Mouse (Mus musculus): Measurements from ENCODE around the gene Emc9. TPM values are rescaled to one million over a fixed set of nuclear protein-coding genes. Genes with fewer than 3 reads are reported as not detected.

Emc9 gene
- polyA plus RNA-seq, 1 experiment from 2014 or later = 46.9 TPM

DNA sequence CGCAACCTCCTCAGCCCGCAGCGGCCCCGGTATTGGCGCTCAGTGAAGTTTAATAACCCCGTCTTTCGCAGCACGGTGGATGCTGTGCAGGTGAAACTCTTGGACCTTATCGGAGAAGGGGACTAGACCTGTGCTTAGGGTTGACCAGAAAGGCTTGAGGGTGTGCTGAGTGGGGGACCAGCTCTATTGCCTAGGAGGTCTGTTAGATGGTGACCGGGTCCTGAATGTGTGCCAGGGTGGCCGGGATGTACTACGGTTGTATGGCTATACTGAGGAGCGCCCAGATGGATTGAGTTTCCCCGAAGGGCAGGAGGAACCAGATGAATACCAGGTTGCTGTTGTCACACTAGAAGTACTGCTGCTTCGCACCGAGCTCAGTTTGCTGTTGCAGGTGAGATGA is 7.1 kb upstream of the Emc9 start:
- H3K36me3 ChIP-seq (ENCODE audit: control insufficient read depth, insufficient read depth, low read length) = peaks cover 21% of the 10 kb centered on the region
- WGBS = 7% methylated on average over 16 of the region's 16 CpGs
- peak overlapping the region; percentile 95 for H3K4me2 ChIP-seq (ENCODE audit: low read length)
- no peaks in the 10 kb centered on the region for H3K27me3 ChIP-seq (ENCODE audit: control insufficient read depth, insufficient read depth, low read depth, low read length)
- peaks cover 26% of the 10 kb centered on the region for H3K4me1 ChIP-seq (ENCODE audit: control insufficient read depth, insufficient read depth, low read length)
- no peak for ATAC-seq
- H3K27ac ChIP-seq (ENCODE audit: low read length) = peak overlapping the region; percentile 91; the same call in 1 of the 2 replicates
- no peaks in the 10 kb centered on the region for H3K9me3 ChIP-seq (replicated peaks; ENCODE audit: control insufficient read depth, low read length, poor library complexity, severe bottlenecking)
- H3K9ac ChIP-seq (ENCODE audit: low read depth, low read length) = peak overlapping the region; percentile 86
- peak overlapping the region; percentile 91 for H3K4me3 ChIP-seq (ENCODE audit: low read depth, low read length)

DNA sequence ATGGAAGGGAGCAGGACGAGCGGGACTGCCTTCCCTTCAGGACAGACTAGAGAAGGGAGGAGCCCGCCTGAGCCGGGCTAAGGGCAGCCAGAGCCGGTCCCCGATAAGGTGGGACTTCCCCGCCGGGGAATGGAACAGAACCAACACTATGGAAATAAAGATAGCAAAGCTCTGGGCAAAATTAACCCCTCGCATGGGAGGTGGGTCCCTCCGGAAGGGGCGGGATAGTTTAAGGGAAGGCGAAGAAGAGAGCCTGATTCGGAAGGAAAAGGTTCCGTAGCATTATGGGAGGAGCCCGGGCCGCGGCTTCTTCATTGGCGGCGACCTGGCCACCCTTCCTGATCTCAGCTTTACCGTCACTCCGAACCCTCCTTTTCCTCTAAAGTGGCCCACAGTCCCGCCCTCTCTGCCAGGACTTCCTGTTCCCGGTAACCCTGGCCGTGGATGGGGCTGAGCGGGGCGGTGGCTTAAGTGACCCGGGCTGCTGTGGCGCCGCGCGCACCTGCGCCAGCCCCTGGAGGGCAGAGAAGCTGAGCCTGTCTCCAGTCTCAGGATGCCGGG is 6.3 kb upstream of the Emc9 start, which contains the start of gene Rnf31:
Gene Rnf31 (plus strand): TSS at position 378 of the 561 bp plus-strand sequence.
- peak within 1 kb of the TSS; percentile 95 for H3K4me2 ChIP-seq (ENCODE audit: low read length)
- no peaks in the 10 kb centered on the region for H3K9me3 ChIP-seq (replicated peaks; ENCODE audit: control insufficient read depth, low read length, poor library complexity, severe bottlenecking)
- H3K9ac ChIP-seq (ENCODE audit: low read depth, low read length) = peak within 1 kb of the TSS; percentile 86
- H3K27me3 ChIP-seq (ENCODE audit: control insufficient read depth, insufficient read depth, low read depth, low read length) = no peaks in the 10 kb centered on the region
- WGBS = under 1% methylated on average over 33 of the region's 33 CpGs
- H3K36me3 ChIP-seq (ENCODE audit: control insufficient read depth, insufficient read depth, low read length) = peaks cover 18% of the 10 kb centered on the region
- peak within 1 kb of the TSS; percentile 91 for H3K27ac ChIP-seq (ENCODE audit: low read length)
- peak within 1 kb of the TSS; percentile 91 for H3K4me3 ChIP-seq (ENCODE audit: low read depth, low read length)
- ATAC-seq = peak; percentile 94
- H3K4me1 ChIP-seq (ENCODE audit: control insufficient read depth, insufficient read depth, low read length) = peaks cover 26% of the 10 kb centered on the region

GRCm38 (mm10) chr14:55590748-55591330 is 5.7 kb upstream of the Emc9 start, which contains the start of gene Psme2:
Gene Psme2, minus strand, starts transcription at chr14:55591113.
- Histone ChIP-seq H3K4me2 (ENCODE audit: low read length) (peak within 1 kb of the TSS; percentile 95), H3K36me3 (ENCODE audit: control insufficient read depth, insufficient read depth, low read length) (peaks cover 13% of the 10 kb centered on the region), H3K4me3 (ENCODE audit: low read depth, low read length) (peak within 1 kb of the TSS; percentile 91), H3K4me1 (ENCODE audit: control insufficient read depth, insufficient read depth, low read length) (peaks cover 26% of the 10 kb centered on the region), H3K9ac (ENCODE audit: low read depth, low read length) (peak within 1 kb of the TSS; percentile 86), H3K27me3 (ENCODE audit: control insufficient read depth, insufficient read depth, low read depth, low read length) (no peaks in the 10 kb centered on the region), H3K9me3 (replicated peaks; ENCODE audit: control insufficient read depth, low read length, poor library complexity, severe bottlenecking) (no peaks in the 10 kb centered on the region), H3K27ac (ENCODE audit: low read length) (peak within 1 kb of the TSS; percentile 91)
- 0% methylated on average over 22 of the region's 22 CpGs for WGBS
- ATAC-seq = peak; percentile 95

DNA sequence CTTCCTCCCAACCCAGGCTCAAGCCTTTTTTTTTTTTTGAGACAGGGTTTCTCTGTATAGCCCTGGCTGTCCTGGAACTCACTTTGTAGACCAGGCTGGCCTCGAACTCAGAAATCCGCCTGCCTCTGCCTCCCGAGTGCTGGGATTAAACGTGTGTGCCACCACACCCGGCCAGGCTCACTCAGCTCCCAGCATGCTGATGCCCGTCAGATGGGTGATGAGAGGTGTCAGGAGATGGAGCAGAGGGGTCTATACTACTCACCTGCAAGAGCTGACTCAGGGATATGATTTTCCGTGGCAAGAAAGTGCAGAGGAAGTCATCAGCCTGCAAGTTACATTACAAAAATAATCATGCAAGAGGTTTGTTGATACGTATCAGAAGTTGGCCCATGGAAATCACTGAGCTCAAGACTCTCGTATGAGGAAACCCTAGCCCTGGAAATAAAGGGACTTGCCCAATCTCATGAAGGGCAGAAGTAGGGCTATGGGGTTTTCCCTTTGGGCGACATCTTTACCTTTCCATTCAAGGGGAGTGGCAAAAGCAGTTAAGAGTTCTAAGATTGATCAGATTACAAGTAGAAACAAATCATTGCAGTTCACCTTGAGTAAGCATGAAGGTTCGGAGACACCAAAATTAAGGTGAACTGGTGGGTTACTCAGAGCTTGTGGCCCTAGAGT is 4.8 kb upstream of the Emc9 start:
- no peak for ATAC-seq
- Histone ChIP-seq H3K4me2 (ENCODE audit: low read length) (peak overlapping the region; percentile 95), H3K4me1 (ENCODE audit: control insufficient read depth, insufficient read depth, low read length) (peaks cover 29% of the 10 kb centered on the region), H3K9ac (ENCODE audit: low read depth, low read length) (peak overlapping the region; percentile 86), H3K36me3 (ENCODE audit: control insufficient read depth, insufficient read depth, low read length) (peaks cover 6% of the 10 kb centered on the region; the same call in 1 of the 2 replicates), H3K27ac (ENCODE audit: low read length) (peak overlapping the region; percentile 91), H3K27me3 (ENCODE audit: control insufficient read depth, insufficient read depth, low read depth, low read length) (no peaks in the 10 kb centered on the region), H3K9me3 (replicated peaks; ENCODE audit: control insufficient read depth, low read length, poor library complexity, severe bottlenecking) (no peaks in the 10 kb centered on the region), H3K4me3 (ENCODE audit: low read depth, low read length) (peak overlapping the region; percentile 91)
- WGBS = 91% methylated on average over 11 of the region's 11 CpGs

- no peak for ATAC-seq
- H3K9me3 ChIP-seq (replicated peaks; ENCODE audit: control insufficient read depth, low read length, poor library complexity, severe bottlenecking) = no peaks in the 10 kb centered on the region
- no peak overlapping the region for H3K27ac ChIP-seq (ENCODE audit: low read length)
- H3K4me3 ChIP-seq (ENCODE audit: low read depth, low read length) = no peak overlapping the region
- no peak overlapping the region for H3K9ac ChIP-seq (ENCODE audit: low read depth, low read length)
- H3K27me3 ChIP-seq (ENCODE audit: control insufficient read depth, insufficient read depth, low read depth, low read length) = no peaks in the 10 kb centered on the region
- peaks cover 32% of the 10 kb centered on the region for H3K4me1 ChIP-seq (ENCODE audit: control insufficient read depth, insufficient read depth, low read length)
- 94% methylated on average over 5 of the region's 5 CpGs for WGBS
- H3K4me2 ChIP-seq (ENCODE audit: low read length) = no peak overlapping the region
- H3K36me3 ChIP-seq (ENCODE audit: control insufficient read depth, insufficient read depth, low read length) = peaks cover 6% of the 10 kb centered on the region; the same call in 1 of the 2 replicates
Measured at GRCm38 (mm10) chr14:55589271-55589670, 4.2 kb upstream of the Emc9 start.

DNA sequence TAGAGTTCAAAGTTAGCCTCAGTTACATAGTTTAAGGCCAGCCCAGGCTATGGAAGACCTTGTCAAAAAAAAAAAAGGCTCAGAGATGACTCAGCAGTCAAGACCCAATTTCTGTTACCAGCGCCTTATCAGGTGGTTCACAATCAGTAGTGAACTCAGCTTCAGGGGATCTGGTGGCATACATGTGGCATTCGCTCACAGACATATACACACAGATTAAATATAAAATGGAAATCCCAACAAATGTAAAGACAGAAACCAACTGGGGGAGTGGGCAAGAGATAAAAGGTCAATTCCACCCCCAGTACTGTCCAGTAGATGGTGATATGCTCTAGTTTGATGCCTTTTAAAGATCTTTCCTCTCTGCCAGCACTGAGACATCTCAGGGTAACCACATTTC is 1.0 kb upstream of the Emc9 start:
- H3K27me3 ChIP-seq (ENCODE audit: control insufficient read depth, insufficient read depth, low read depth, low read length) = no peaks in the 10 kb centered on the region
- no peak overlapping the region for H3K27ac ChIP-seq (ENCODE audit: low read length)
- no peak overlapping the region for H3K4me2 ChIP-seq (ENCODE audit: low read length)
- H3K4me1 ChIP-seq (ENCODE audit: control insufficient read depth, insufficient read depth, low read length) = peaks cover 16% of the 10 kb centered on the region
- H3K4me3 ChIP-seq (ENCODE audit: low read depth, low read length) = no peak overlapping the region
- H3K36me3 ChIP-seq (ENCODE audit: control insufficient read depth, insufficient read depth, low read length) = peaks cover 4% of the 10 kb centered on the region; the same call in 1 of the 2 replicates
- 96% methylated on average over 2 of the region's 2 CpGs for WGBS
- no peak overlapping the region for H3K9ac ChIP-seq (ENCODE audit: low read depth, low read length)
- ATAC-seq = no peak
- H3K9me3 ChIP-seq (replicated peaks; ENCODE audit: control insufficient read depth, low read length, poor library complexity, severe bottlenecking) = no peaks in the 10 kb centered on the region

DNA sequence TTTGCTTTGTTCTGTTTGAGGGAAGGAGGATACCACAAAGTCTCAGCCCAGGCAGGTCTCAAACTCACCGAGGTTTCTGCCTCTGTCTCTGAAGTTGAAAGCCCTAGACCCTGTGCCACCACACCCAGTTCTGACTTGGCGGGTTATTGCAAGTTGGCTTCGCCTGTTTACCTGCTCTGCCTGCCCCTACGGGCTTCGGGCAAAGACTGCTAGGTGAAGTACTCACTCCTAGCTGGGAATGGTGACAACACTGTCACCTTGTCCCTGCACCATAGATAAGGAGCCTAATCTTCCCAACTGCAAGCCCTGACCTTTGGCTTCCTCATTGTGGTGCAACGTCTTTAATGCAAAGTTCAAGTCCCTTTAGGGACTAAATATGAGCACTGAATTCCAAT is 461 bp upstream of the Emc9 start:
- H3K36me3 ChIP-seq (ENCODE audit: control insufficient read depth, insufficient read depth, low read length) = peaks cover 4% of the 10 kb centered on the region; the same call in 1 of the 2 replicates
- ATAC-seq = 0 out of 2 replicates have a peak, but pooled peaks have one; percentile 12
- peaks cover 16% of the 10 kb centered on the region for H3K4me1 ChIP-seq (ENCODE audit: control insufficient read depth, insufficient read depth, low read length)
- 68% methylated on average over 6 of the region's 6 CpGs for WGBS
- H3K4me2 ChIP-seq (ENCODE audit: low read length) = peak overlapping the region; percentile 78
- no peaks in the 10 kb centered on the region for H3K27me3 ChIP-seq (ENCODE audit: control insufficient read depth, insufficient read depth, low read depth, low read length)
- no peak overlapping the region for H3K27ac ChIP-seq (ENCODE audit: low read length)
- no peak overlapping the region for H3K4me3 ChIP-seq (ENCODE audit: low read depth, low read length)
- no peak overlapping the region for H3K9ac ChIP-seq (ENCODE audit: low read depth, low read length)
- H3K9me3 ChIP-seq (replicated peaks; ENCODE audit: control insufficient read depth, low read length, poor library complexity, severe bottlenecking) = no peaks in the 10 kb centered on the region

DNA sequence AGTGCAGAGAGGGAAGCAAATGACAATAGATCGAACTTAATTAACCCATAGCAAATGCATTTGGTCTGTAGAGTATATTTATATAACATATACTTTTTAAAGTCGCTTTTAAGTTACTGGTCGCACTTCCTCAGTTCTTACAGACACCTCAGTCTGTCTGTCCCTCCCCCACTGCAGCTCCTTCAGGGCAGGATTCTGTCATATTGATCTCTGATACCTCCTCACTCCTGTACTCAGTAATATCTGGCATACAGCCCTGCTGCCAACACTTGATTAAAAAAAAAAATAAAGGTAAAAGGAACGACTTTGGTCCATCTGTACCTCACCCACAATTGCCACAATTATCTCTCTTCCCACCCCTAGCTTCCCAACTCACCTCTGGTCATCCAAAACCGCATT is 800 bp downstream of the Emc9 start:
- WGBS = 38% methylated on average over 5 of the region's 5 CpGs
- Histone ChIP-seq H3K4me1 (ENCODE audit: control insufficient read depth, insufficient read depth, low read length) (peaks cover 9% of the 10 kb centered on the region), H3K9me3 (replicated peaks; ENCODE audit: control insufficient read depth, low read length, poor library complexity, severe bottlenecking) (no peaks in the 10 kb centered on the region), H3K27ac (ENCODE audit: low read length) (peak overlapping the region; percentile 71; the same call in 1 of the 2 replicates), H3K9ac (ENCODE audit: low read depth, low read length) (peak overlapping the region; percentile 84), H3K27me3 (ENCODE audit: control insufficient read depth, insufficient read depth, low read depth, low read length) (no peaks in the 10 kb centered on the region), H3K4me3 (ENCODE audit: low read depth, low read length) (peak overlapping the region; percentile 58), H3K36me3 (ENCODE audit: control insufficient read depth, insufficient read depth, low read length) (peaks cover 4% of the 10 kb centered on the region; the same call in 1 of the 2 replicates), H3K4me2 (ENCODE audit: low read length) (peak overlapping the region; percentile 78)
- no peak for ATAC-seq
